Mouse (Mus musculus) heart, postnatal 14 days (tissue): Measurements from ENCODE around the gene En1. TPM values are rescaled to one million over a fixed set of nuclear protein-coding genes. Genes with fewer than 3 reads are reported as not detected.

Experiments used
- DNase-seq, 2 experiments: peaks; one replicate each; pipeline ENCODE4 v3.0.0; 2021 to 2022
- intact Hi-C: fragments of 180-260 bp; cut with DNase I; formaldehyde crosslinking; loops from one replicate; pipeline ENCODE4 v1.15.1; 2025
- total RNA-seq, 2 experiments: library from RNA; stranded (reverse); gene quantifications; 2 replicates each; pipeline ENCODE4 v1.2.3; 2021

The En1 gene
- total RNA-seq, 2 experiments from 2014 or later, result not detected

- no peak for DNase-seq
- intact Hi-C loops, result no loop called here
Observed at GRCm38 (mm10) chr1:120614307-120615100, 12.3 kb downstream of the En1 start.

GRCm38 (mm10) chr1:120615521-120615920 is 13.3 kb downstream of the En1 start:
- intact Hi-C loops, result no loop called here
- DNase-seq, result no peak

DNA sequence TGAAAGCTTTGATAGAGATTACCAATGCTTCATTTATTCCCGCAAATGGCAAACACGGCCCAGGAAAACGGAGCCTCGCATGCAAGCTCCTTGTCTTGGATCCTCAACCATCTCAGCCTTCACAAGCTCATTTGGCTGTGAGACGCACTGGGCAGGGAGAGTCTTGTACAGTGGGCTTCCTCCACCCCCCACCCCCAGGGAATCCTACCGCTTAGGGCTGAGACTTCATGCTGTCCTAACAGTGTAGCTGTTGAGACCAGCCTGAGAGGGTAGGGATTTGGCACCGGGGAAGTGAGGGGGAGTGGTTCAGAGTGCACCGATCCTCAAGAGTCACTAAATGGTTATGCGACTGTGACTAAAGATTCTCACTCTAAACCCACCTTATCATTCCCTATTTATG is 13.7 kb downstream of the En1 start:
- no peak for DNase-seq
- intact Hi-C loops, result no loop called here

DNA sequence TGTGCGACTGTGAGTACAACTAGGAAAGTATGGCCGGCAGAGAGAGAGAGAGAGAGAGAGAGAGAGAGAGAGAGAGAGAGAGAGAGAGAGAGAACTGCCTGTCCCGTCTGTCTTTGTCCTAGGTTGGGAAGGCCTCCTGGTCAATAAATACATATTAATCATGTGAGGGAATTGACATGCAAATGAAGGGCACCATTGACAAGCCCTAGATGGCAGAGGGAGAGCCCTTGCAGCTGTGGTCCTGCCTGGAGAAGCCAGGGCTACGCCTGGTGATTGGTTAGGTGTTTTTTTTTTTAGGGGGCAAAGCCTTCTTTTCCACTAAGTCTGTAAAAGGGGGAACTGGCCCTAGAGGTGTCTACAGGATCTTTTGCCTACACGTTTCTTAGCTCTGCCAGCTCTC is 19.2 kb downstream of the En1 start:
- intact Hi-C loops, result no loop called here
- DNase-seq, result no peak

DNA sequence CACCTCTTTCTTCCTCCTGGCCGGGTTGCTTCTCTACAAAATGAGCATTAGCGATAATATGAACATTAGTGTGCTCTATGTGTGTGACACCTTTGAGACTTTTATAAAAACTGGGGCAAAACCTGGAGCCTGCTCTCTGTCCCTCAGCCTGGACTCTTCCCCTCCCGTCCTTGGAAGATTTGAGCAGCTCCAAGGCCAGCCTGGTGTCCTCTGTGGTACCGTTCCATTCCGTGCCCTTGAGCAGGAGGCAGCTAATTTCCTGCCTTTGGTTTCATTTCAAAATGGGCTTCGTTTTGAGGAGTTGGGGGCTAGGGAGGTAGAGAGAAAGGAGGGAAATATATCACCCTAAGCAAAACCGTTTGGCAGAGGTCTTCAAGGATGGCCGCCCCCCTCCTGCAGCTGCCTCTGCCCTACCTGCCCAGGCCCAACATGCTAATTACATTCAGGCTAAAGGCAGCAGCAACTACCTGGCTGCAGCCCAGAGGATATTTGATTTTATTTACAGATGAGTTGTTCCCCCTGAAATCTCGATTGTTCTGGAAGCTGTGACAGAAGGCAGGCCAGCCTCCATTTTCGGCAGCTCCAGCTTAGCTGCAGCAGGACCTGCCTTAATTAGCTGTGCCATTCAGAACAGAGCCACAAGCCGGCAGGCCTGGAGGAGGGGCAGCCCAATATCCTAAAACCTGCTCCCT is 24.9 kb downstream of the En1 start:
- no peak for DNase-seq
- intact Hi-C loops, result no loop called here

DNA sequence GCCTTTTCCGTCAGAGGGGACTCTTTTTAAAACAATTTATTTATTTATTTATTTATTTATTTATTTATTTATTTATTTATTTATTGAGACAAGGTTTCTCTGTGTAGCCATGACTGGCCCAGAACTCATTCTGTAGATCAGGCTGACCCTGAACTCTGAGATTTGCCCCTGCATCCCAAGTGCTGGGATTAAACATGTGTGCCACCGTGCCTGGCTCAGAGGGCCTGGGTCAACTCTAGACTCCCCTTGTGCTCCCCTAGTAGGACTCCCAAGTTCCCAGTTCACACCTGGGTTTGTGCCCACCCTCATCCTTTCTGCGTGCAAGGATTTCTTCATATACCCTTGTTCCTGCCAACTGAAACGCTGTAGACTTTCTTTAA is 25.4 kb downstream of the En1 start:
- no peak for DNase-seq
- intact Hi-C loops, result no loop called here

DNA sequence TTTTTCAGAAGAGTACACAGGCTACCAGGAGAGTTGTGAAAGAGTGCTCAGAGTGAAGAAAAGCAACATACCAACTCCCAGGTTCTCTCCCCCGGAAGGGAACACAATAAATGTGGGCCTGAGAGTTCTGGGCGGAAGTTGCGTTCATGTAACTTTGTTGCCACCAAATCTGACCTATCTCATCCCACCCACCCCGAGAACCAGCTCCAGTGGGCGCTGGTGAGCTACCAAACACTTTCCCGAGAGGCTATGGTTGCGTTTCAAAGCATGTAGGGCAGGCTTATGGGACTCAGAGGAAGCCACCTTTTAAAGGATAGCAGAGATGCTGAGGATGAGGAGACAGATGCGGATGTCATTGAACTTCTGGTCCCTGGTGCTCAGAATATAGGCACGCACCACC is 26.6 kb downstream of the En1 start:
- intact Hi-C loops, result no loop called here
- DNase-seq, result no peak

- no peak for DNase-seq
- intact Hi-C loops, result no loop called here
Observed at GRCm38 (mm10) chr1:120643380-120643779, 41.2 kb downstream of the En1 start.

DNA sequence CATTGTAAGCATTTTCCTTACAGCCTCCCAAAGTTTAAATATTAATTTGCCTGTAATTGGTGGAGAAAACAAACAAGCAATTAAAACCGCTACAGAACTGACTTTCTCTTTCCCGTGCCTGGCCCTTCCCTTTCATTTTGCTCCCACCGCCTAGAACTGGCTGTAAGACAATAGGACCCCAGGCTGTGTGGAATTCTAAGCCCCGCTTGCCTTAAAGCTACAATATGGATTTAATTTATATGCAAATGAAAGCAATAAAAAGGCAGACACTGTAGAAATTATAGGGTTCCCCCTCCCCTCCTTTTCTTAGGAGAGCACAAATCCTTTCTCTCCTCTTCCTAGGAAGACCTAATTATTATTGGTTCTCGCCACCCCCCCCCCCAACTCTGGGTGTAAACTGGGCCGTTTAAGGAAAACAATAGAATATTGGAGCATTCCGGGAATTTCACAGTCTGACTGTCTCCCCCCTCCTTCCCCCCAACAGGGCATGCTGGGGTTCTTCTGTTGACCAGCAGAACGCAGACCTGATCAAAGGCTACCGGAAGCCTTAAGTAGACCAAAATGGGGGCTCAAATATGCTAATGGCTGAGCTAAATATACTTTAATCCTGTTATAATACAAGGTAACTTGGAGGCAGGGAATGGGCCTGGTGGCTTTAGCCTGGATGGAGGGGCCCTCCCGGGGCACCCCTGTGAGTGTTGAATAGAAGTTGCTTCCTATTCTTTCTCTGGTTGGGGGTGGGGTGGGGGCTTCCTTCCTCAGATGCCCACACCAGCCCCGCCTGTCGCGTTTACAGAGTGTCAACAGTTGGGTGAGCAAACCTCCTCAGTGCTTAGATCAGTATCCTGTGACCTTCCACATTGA is 41.9 kb downstream of the En1 start:
- intact Hi-C loops, result no loop called here
- no peak for DNase-seq

- intact Hi-C loops, result no loop called here
- DNase-seq, result no peak
Observed at GRCm38 (mm10) chr1:120644755-120645154, 42.5 kb downstream of the En1 start.

GRCm38 (mm10) chr1:120650068-120650467 is 47.9 kb downstream of the En1 start:
- no peak for DNase-seq
- intact Hi-C loops, result no loop called here

DNA sequence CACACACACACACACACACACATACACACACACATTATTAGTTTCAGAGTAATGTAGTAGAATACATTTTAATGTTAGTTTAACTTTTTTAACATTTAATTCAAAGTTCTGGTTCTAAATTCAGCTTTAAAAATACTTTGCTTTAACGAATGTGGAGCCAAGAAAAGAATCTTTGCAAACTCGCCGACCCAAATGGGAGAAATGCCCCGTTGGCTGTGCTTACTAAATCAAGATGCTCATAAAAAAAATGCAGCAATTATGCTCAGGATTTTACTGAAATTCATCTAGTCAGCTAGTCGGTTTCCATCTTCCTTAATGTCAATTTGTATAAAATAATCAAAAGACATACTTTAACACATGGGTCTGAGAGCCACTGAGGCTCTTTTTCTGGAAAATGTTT is 49.8 kb downstream of the En1 start:
- no peak for DNase-seq
- intact Hi-C loops, result no loop called here

GRCm38 (mm10) chr1:120654950-120655396 is 52.8 kb downstream of the En1 start:
- no peak for DNase-seq
- intact Hi-C loops, result no loop called here

Other genes with a start within 250 kb of the En1 start
- under 1 TPM; 0.46 to 0.50 TPM for gene Marco, start 97.4 kb upstream of the En1 start, total RNA-seq